Mouse (Mus musculus): ENCODE results near the gene Casz1. TPM values are rescaled to one million over a fixed set of nuclear protein-coding genes. Genes with fewer than 3 reads are reported as not detected.

Casz1 gene
- total RNA-seq, 1 experiment, result 4.0 TPM

DNA sequence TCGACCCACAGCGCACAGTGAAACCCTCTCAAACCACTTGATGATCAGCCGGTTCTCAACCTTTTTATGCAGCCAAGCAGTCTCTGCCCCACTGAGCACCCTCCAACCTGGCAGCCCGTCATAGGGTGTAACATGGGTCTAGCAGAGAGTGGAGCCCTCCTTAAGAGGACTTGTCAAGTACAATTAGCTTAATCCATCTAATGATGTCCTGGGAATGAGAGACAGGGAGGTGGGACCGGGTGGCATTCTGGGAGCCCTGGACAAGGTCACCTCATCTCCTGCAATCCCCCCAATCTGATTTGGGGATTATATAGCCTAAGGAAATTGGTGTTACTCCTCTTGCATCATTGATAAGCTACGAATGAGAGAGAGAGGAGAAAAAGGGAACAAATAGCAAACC lies 84.8 kb downstream of the Casz1 start:
- TF ChIP-seq CHD2 (IDR thresholded peaks at IDR 0.05; ENCODE audit: low read depth, low read length), result no peak
- no peak for TF ChIP-seq MAFK (IDR thresholded peaks at IDR 0.05; ENCODE audit: insufficient read depth, low read depth, low read length)
- TF ChIP-seq ZC3H11A (IDR thresholded peaks at IDR 0.05; ENCODE audit: borderline replicate concordance, low read depth, low read length), result no peak
- TF ChIP-seq ZNF384 (IDR thresholded peaks at IDR 0.05; ENCODE audit: low read depth, low read length), result no peak
- TF ChIP-seq HCFC1 (IDR thresholded peaks at IDR 0.05; ENCODE audit: borderline replicate concordance, insufficient read depth, low read length), result no peak
- DNase-seq (ENCODE audit: low read depth, low spot score), result no peak
- Histone ChIP-seq H3K36me3 (ENCODE audit: control insufficient read depth, insufficient read depth, low read length, poor library complexity, severe bottlenecking) (no peaks in the 10 kb centered on the region), H3K9me3 (ENCODE audit: control insufficient read depth, insufficient read depth, low read depth, low read length) (no peaks in the 10 kb centered on the region), H3K9ac (ENCODE audit: insufficient read depth, low read depth, low read length, poor library complexity, severe bottlenecking) (no peak overlapping the region), H3K4me1 (ENCODE audit: control insufficient read depth in 2 of 2, insufficient read depth in 2 of 2, low read length in 2 of 2, poor library complexity in 1 of 2) (peaks cover 0 to 4% of the 10 kb centered on the region in 2 experiments; a peak in 2 of 4 replicates), H3K4me3 (ENCODE audit: insufficient read depth in 1 of 2, low read depth in 1 of 2, low read length in 2 of 2, poor library complexity in 1 of 2, severe bottlenecking in 1 of 2) (no peak overlapping the region), H3K27ac (ENCODE audit: insufficient read depth, low read depth, low read length, poor library complexity, severe bottlenecking) (no peak overlapping the region)
- in situ Hi-C loops (cut with MboI; ENCODE audit: low sequenced_read_pairs in 2 of 2, unreplicated experiment in 2 of 2), result no loop called here

DNA sequence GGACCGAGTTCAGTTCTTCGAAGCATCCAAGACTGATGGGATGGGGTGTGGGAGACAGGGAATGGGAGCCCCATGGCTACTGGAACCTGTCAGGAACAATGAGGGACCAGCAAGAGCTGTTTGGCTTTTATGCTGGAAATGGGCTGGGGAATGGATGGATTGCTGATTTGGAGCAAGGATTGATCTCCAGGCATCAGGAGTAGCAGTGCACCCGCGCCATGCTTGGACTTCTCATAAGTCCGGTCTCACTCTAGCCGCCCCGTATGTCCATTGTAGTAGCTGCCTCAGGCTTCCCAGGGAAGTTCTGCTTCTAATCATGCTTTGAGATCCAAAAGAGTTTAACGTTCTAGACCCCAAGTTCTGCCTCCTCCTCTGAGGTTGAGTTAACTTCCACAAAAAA lies 86.2 kb downstream of the Casz1 start:
- no peak for DNase-seq (ENCODE audit: low read depth, low spot score)
- TF ChIP-seq ZNF384 (IDR thresholded peaks at IDR 0.05; ENCODE audit: low read depth, low read length), result no peak
- Histone ChIP-seq H3K9ac (ENCODE audit: insufficient read depth, low read depth, low read length, poor library complexity, severe bottlenecking) (peak overlapping the region; percentile 78; the same call in 1 of the 2 replicates), H3K9me3 (ENCODE audit: control insufficient read depth, insufficient read depth, low read depth, low read length) (no peaks in the 10 kb centered on the region), H3K4me3 (ENCODE audit: insufficient read depth in 1 of 2, low read depth in 1 of 2, low read length in 2 of 2, poor library complexity in 1 of 2, severe bottlenecking in 1 of 2) (peak overlapping the region; percentile 45 to 69; a peak in 2 of 4 replicates), H3K36me3 (ENCODE audit: control insufficient read depth, insufficient read depth, low read length, poor library complexity, severe bottlenecking) (no peaks in the 10 kb centered on the region), H3K27ac (ENCODE audit: insufficient read depth, low read depth, low read length, poor library complexity, severe bottlenecking) (no peak overlapping the region), H3K4me1 (ENCODE audit: control insufficient read depth in 2 of 2, insufficient read depth in 2 of 2, low read length in 2 of 2, poor library complexity in 1 of 2) (peaks cover 0 to 4% of the 10 kb centered on the region in 2 experiments; a peak in 2 of 4 replicates)
- in situ Hi-C loops (cut with MboI; ENCODE audit: low sequenced_read_pairs in 2 of 2, unreplicated experiment in 2 of 2), result no loop called here

GRCm38 (mm10) chr4:148890892-148891838 lies 86.9 kb downstream of the Casz1 start:
- TF ChIP-seq CHD2 (IDR thresholded peaks at IDR 0.05; ENCODE audit: low read depth, low read length), result no peak
- no peak for TF ChIP-seq HCFC1 (IDR thresholded peaks at IDR 0.05; ENCODE audit: borderline replicate concordance, insufficient read depth, low read length)
- TF ChIP-seq MAFK (IDR thresholded peaks at IDR 0.05; ENCODE audit: insufficient read depth, low read depth, low read length), result no peak
- no peak for DNase-seq (ENCODE audit: low read depth, low spot score)
- H3K36me3 ChIP-seq (ENCODE audit: control insufficient read depth, insufficient read depth, low read length, poor library complexity, severe bottlenecking), result no peaks in the 10 kb centered on the region
- peaks cover 0 to 4% of the 10 kb centered on the region in 2 experiments; a peak in 2 of 4 replicates for H3K4me1 ChIP-seq (ENCODE audit: control insufficient read depth in 2 of 2, insufficient read depth in 2 of 2, low read length in 2 of 2, poor library complexity in 1 of 2)
- no peaks in the 10 kb centered on the region for H3K9me3 ChIP-seq (ENCODE audit: control insufficient read depth, insufficient read depth, low read depth, low read length)
- H3K9ac ChIP-seq (ENCODE audit: insufficient read depth, low read depth, low read length, poor library complexity, severe bottlenecking), result peak overlapping the region; percentile 78
- peak overlapping the region; percentile 34; the same call in 1 of the 2 replicates for H3K27ac ChIP-seq (ENCODE audit: insufficient read depth, low read depth, low read length, poor library complexity, severe bottlenecking)
- in situ Hi-C loops (cut with MboI; ENCODE audit: low sequenced_read_pairs in 2 of 2, unreplicated experiment in 2 of 2), result no loop called here
- H3K4me3 ChIP-seq (ENCODE audit: insufficient read depth in 1 of 2, low read depth in 1 of 2, low read length in 2 of 2, poor library complexity in 1 of 2, severe bottlenecking in 1 of 2), result peak overlapping the region; percentile 45 to 69

- Histone ChIP-seq H3K9ac (ENCODE audit: insufficient read depth, low read depth, low read length, poor library complexity, severe bottlenecking) (no peak overlapping the region), H3K9me3 (ENCODE audit: control insufficient read depth, insufficient read depth, low read depth, low read length) (no peaks in the 10 kb centered on the region), H3K4me3 (ENCODE audit: insufficient read depth in 1 of 2, low read depth in 1 of 2, low read length in 2 of 2, poor library complexity in 1 of 2, severe bottlenecking in 1 of 2) (no peak overlapping the region), H3K4me1 (ENCODE audit: control insufficient read depth in 2 of 2, insufficient read depth in 2 of 2, low read length in 2 of 2, poor library complexity in 1 of 2) (peaks cover 0 to 2% of the 10 kb centered on the region in 2 experiments; a peak in 1 of 4 replicates), H3K36me3 (ENCODE audit: control insufficient read depth, insufficient read depth, low read length, poor library complexity, severe bottlenecking) (no peaks in the 10 kb centered on the region), H3K27ac (ENCODE audit: insufficient read depth, low read depth, low read length, poor library complexity, severe bottlenecking) (no peak overlapping the region)
- in situ Hi-C loops (cut with MboI; ENCODE audit: low sequenced_read_pairs in 2 of 2, unreplicated experiment in 2 of 2), result no loop called here
- DNase-seq (ENCODE audit: low read depth, low spot score), result no peak
- no peak for TF ChIP-seq HCFC1 (IDR thresholded peaks at IDR 0.05; ENCODE audit: borderline replicate concordance, insufficient read depth, low read length)
- no peak for TF ChIP-seq CHD2 (IDR thresholded peaks at IDR 0.05; ENCODE audit: low read depth, low read length)
- no peak for TF ChIP-seq ZC3H11A (IDR thresholded peaks at IDR 0.05; ENCODE audit: borderline replicate concordance, low read depth, low read length)
- no peak for TF ChIP-seq ZNF384 (IDR thresholded peaks at IDR 0.05; ENCODE audit: low read depth, low read length)
These were observed 91.9 kb downstream of the Casz1 start for GRCm38 (mm10) chr4:148896125-148896524.

Measured in ES-E14 (cell line).